Mouse (Mus musculus) neural tube, embryonic 11.5 days (tissue): ENCODE measurements around the gene Tas2r114. TPM values are rescaled to one million over a fixed set of nuclear protein-coding genes. Genes with fewer than 3 reads are reported as not detected.

Experiments
- ATAC-seq: fragments of 200-750 bp; cut with Nextera tagmentation; 2 replicates; pipeline ENCODE4 v1.8.0; 2017; ENCODE audit warnings: moderate number of reproducible peaks, mild to moderate bottlenecking, moderate TSS enrichment, moderate library complexity; ENCODE audit not compliant: insufficient read depth, low FRiP score, low TSS enrichment
- DNase-seq: peaks from one replicate; pipeline ENCODE4 v3.0.0-alpha.2; 2015; ENCODE audit warnings: low spot score
- H3K27ac ChIP-seq: fragments of 300-500 bp; sonication (generic); 2 replicates; pipeline ENCODE4 v1.5.1; 2014; ENCODE audit warnings: low read depth, mild to moderate bottlenecking, low read length
- H3K27me3 ChIP-seq: fragments of 300-500 bp; sonication (generic); 2 replicates; pipeline ENCODE4 v1.6.1; 2014; ENCODE audit warnings: mild to moderate bottlenecking, low read length, mixed read lengths; ENCODE audit not compliant: control insufficient read depth, insufficient read depth
- H3K36me3 ChIP-seq: fragments of 300-500 bp; sonication (generic); 2 replicates; pipeline ENCODE4 v1.6.1; 2014; ENCODE audit warnings: mild to moderate bottlenecking, low read length, moderate library complexity, mixed read lengths; ENCODE audit not compliant: control insufficient read depth, insufficient read depth
- H3K4me1 ChIP-seq: fragments of 300-500 bp; sonication (generic); 2 replicates; pipeline ENCODE4 v1.6.1; 2014; ENCODE audit warnings: low read length, mixed read lengths; ENCODE audit not compliant: control insufficient read depth, insufficient read depth
- H3K4me2 ChIP-seq: fragments of 300-500 bp; sonication (generic); 2 replicates; pipeline ENCODE4 v1.6.1; 2014; ENCODE audit warnings: low read depth, mild to moderate bottlenecking, moderate library complexity
- H3K4me3 ChIP-seq: fragments of 300-500 bp; sonication (generic); 2 replicates; pipeline ENCODE4 v1.5.1; 2014; ENCODE audit warnings: low read depth, low read length
- H3K9ac ChIP-seq: fragments of 300-500 bp; sonication (generic); 2 replicates; pipeline ENCODE4 v1.6.1; 2014; ENCODE audit warnings: mild to moderate bottlenecking, low read length
- H3K9me3 ChIP-seq: fragments of 300-500 bp; sonication (generic); 2 replicates; pipeline ENCODE4 v1.6.1; 2016; ENCODE audit warnings: low read length; ENCODE audit not compliant: control insufficient read depth
- WGBS: fragments of 180-500 bp; shearing (Covaris S2); extraction: QIAGEN DNeasy Blood & Tissue Kit; methylation state at CpG from one replicate; pipeline ENCODE4 v1.1.7; 2014; 5-methylcytosine and 5-hydroxymethylcytosine counted together
- polyA plus RNA-seq: library from polyadenylated mRNA; unstranded; fragments of >200 nt; fragmentation: Nextera tagmentation; extraction: Ambion mirVana; gene quantifications from 2 replicates; pipeline ENCODE4 v1.2.1, GENCODE M21; 2014

Tas2r114 gene
- not detected in 2 replicates for polyA plus RNA-seq

DNA sequence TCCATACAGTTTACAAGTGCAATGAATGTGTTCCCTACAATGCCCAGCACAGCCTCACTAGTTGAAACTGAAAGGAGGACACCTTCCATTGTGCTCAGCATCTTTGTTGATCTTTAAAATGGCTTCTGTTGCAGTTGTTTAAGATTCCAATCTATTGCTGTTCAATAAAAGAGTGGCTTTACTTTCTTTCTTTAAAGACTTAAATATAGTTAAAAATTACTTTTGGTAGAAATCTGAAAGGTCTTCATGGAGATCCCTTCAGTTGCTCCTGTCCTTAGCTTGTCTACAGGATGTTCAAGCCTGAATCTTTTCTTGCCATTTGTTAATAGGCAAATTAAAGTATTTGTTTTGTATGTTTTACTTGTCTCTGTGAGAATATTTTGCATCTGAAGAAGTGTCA is at the start of gene Tas2r114:
TSS of gene Tas2r114 (minus strand) at position 101 of the 400 bp plus-strand sequence.
- H3K4me2 ChIP-seq, result no peak within 1 kb of the TSS
- H3K9me3 ChIP-seq, result no peaks in the 10 kb centered on the region
- H3K9ac ChIP-seq, result no peak within 1 kb of the TSS
- ATAC-seq, result no peak
- H3K27ac ChIP-seq, result no peak within 1 kb of the TSS
- no peaks in the 10 kb centered on the region for H3K36me3 ChIP-seq
- no peaks in the 10 kb centered on the region for H3K4me1 ChIP-seq
- H3K27me3 ChIP-seq, result no peaks in the 10 kb centered on the region
- H3K4me3 ChIP-seq, result no peak within 1 kb of the TSS
- no peak for DNase-seq

GRCm38 (mm10) chr6:131712803-131713202 is 22.9 kb upstream of the Tas2r114 start:
- Histone ChIP-seq H3K36me3 (no peaks in the 10 kb centered on the region), H3K4me2 (no peak overlapping the region), H3K4me3 (no peak overlapping the region), H3K9me3 (no peaks in the 10 kb centered on the region), H3K9ac (no peak overlapping the region), H3K4me1 (no peaks in the 10 kb centered on the region), H3K27me3 (no peaks in the 10 kb centered on the region), H3K27ac (no peak overlapping the region)
- DNase-seq (no peak), ATAC-seq (no peak)
- WGBS, result 47% methylated on average over 7 of the region's 7 CpGs

DNA sequence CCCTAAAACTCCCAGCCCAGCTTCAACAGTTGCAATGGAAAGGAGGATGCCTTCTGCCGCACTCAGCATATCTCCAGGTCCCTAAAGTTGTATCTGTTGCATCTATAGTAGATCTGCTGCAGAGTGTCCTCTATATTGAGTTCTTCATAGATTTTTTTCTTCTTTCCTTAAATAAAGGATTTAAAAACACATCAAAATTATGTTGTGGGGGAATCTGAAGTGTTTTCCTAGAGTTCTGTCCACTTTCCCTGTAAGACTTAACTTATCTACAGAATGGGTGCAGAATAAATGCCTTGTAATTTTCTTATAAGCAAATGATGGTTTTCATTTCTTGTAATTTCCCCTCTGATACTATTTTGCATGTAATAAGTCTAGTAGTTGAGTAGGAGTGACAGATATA is 2.5 kb downstream of the Tas2r114 start, which contains the start of gene Tas2r105:
TSS of gene Tas2r105 (minus strand) at position 101 of the 400 bp plus-strand sequence.
- Histone ChIP-seq H3K4me1 (no peaks in the 10 kb centered on the region), H3K9ac (no peak within 1 kb of the TSS), H3K27ac (no peak within 1 kb of the TSS), H3K4me3 (no peak within 1 kb of the TSS), H3K4me2 (no peak within 1 kb of the TSS), H3K27me3 (no peaks in the 10 kb centered on the region), H3K36me3 (no peaks in the 10 kb centered on the region), H3K9me3 (peaks cover 2% of the 10 kb centered on the region; the same call in 1 of the 2 replicates)
- WGBS, result 85% methylated on average over 1 of the region's 1 CpGs
- ATAC-seq, result no peak
- no peak for DNase-seq

DNA sequence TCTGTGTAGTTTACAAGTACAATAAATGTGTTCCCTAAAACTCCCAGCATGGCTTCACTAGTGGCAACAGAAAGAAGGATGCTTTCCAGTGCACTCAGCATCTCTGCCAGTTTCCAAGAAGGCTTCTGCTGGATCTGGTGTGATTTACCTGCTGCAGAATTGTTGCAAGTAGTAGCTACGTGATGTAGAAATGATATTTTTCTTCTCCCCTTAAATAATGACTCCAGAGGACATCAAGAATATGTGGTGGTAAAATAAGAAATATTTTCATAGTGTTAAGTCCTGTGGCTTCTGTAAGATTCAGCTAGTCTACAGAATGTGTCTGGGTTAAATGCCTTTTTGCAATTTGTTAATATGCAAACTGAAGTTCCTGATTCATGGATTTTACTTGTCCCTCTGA is 4.2 kb downstream of the Tas2r114 start, which contains the start of gene Tas2r104:
TSS of gene Tas2r104 (minus strand) at position 101 of the 400 bp plus-strand sequence.
- no peak for DNase-seq

DNA sequence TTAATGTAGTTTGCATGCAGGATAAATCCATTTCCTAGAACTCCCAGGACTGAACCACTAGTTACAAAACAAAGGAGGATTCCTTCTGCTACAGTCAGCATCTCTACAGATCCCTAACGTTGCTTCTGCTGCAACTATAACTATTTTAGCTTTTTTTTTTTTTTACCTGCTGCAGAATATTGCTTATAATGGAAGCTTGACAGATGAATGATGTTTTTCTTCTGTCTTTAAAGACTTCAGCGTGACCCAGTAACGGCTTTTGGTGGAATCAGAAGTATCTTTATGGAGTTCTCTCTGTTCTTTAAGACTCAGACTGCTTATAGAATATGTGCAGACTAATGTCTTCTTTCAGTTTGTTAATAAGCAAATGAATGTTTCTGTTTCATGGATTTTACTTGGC is 11.1 kb downstream of the Tas2r114 start, which contains the start of gene Tas2r106:
TSS of gene Tas2r106 (minus strand) at position 101 of the 400 bp plus-strand sequence.
- no peak for ATAC-seq

More for the DNA sequence above, 4.2 kb downstream of the Tas2r114 start, which contains the start of gene Tas2r104:
- Histone ChIP-seq H3K27ac (no peak within 1 kb of the TSS), H3K9me3 (peaks cover 2% of the 10 kb centered on the region; the same call in 1 of the 2 replicates), H3K9ac (no peak within 1 kb of the TSS), H3K36me3 (no peaks in the 10 kb centered on the region), H3K4me1 (no peaks in the 10 kb centered on the region), H3K27me3 (no peaks in the 10 kb centered on the region), H3K4me3 (no peak within 1 kb of the TSS), H3K4me2 (no peak within 1 kb of the TSS)
- no peak for ATAC-seq
- 84% methylated on average over 1 of the region's 1 CpGs for WGBS

DNA sequence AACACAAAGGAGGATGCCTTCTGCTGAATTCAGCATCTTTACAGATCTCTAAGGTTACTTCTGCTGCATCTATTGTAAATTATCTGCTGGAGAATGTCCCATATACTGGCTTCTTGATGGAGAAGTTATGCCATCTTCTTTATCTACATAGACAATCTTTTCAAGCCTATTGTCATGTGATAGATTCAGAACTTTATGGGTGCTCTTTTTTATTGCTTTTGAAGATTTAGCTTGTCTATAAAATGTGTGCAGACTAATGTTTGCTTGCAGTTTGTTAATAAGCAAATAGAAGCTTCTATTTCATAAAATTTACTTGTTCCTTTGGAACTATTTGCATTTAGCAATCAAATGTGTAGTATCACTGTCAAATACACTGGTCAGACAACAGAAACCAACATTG is 29.8 kb downstream of the Tas2r114 start, which contains the start of gene Tas2r107:
TSS of gene Tas2r107 (minus strand) at position 101 of the 400 bp plus-strand sequence.
- H3K9me3 ChIP-seq, result no peaks in the 10 kb centered on the region
- ATAC-seq (no peak), DNase-seq (no peak)
- H3K27ac ChIP-seq, result no peak within 1 kb of the TSS
- no peak within 1 kb of the TSS for H3K4me2 ChIP-seq
- H3K4me3 ChIP-seq, result no peak within 1 kb of the TSS
- H3K36me3 ChIP-seq, result no peaks in the 10 kb centered on the region
- H3K4me1 ChIP-seq, result no peaks in the 10 kb centered on the region
- H3K27me3 ChIP-seq, result no peaks in the 10 kb centered on the region
- no peak within 1 kb of the TSS for H3K9ac ChIP-seq

More for the DNA sequence above, 11.1 kb downstream of the Tas2r114 start, which contains the start of gene Tas2r106:
- Histone ChIP-seq H3K4me2 (no peak within 1 kb of the TSS), H3K4me1 (no peaks in the 10 kb centered on the region), H3K9me3 (peaks cover 2% of the 10 kb centered on the region; the same call in 1 of the 2 replicates), H3K9ac (no peak within 1 kb of the TSS), H3K27ac (no peak within 1 kb of the TSS), H3K27me3 (no peaks in the 10 kb centered on the region), H3K4me3 (no peak within 1 kb of the TSS), H3K36me3 (no peaks in the 10 kb centered on the region)
- 70% methylated on average over 3 of the region's 3 CpGs for WGBS
- DNase-seq, result no peak

Other genes with a start within 250 kb of the Tas2r114 start
- not detected in 2 replicates for gene 5430401F13Rik, start 203.7 kb downstream of the Tas2r114 start, polyA plus RNA-seq
- gene Gm6619, start 203.7 kb downstream of the Tas2r114 start, polyA plus RNA-seq, result not detected in 2 replicates
- gene Tas2r130, start 59.2 kb downstream of the Tas2r114 start, polyA plus RNA-seq, result not detected in 2 replicates
- gene Tas2r107, start 29.9 kb downstream of the Tas2r114 start, polyA plus RNA-seq, result not detected in 2 replicates
- gene Tas2r106, start 11.2 kb downstream of the Tas2r114 start, polyA plus RNA-seq, result not detected in 2 replicates
- gene Tas2r104, start 4.3 kb downstream of the Tas2r114 start, polyA plus RNA-seq, result not detected in 2 replicates
- not detected in 2 replicates for gene Tas2r105, start 2.6 kb downstream of the Tas2r114 start, polyA plus RNA-seq